ENCODE assay signal across 12 mouse cellular contexts in the genomic region with DNA sequence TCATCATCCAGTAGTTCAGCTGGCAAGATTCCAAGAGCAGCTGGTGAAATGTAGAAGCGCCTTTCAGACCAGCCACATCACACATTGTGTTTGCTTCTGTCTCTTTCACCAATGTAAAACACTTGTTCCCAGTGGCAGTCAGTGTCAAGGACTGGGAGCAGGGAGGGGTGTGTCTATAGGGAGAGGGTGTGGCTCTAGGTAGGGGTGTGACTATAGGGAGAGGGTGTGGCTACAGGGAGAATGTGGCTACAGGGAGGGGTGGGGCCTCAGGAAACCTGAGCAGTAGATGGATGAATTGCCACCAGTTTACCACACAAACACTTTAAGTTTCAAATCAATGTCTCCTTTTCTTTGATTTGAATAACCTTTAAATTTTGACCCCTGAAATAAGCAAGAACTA.
"Had no signal": no experiment of that assay in that cellular context is flagged by ENCODE, and none has a peak within 500 bp of the region (broad histone marks: within the 10 kb centered on the region; RNA-seq: fewer than 3 reads in every experiment).

No protein-coding gene starts in this region.

- H3K9ac ChIP-seq: limb, embryonic 12.5 days; liver, embryonic 13.5 days; liver, postnatal 0 days had no signal

- H3K27ac ChIP-seq: kidney, postnatal 0 days; limb, embryonic 12.5 days; liver, embryonic 13.5 days; macrophage had no signal

- H3K4me2 ChIP-seq: limb, embryonic 12.5 days; liver, embryonic 13.5 days; midbrain, embryonic 11.5 days had no signal

- DNase-seq: kidney, adult 8-10 months; layer of hippocampus, adult 9-11 months; liver; liver, embryonic 13.5 days; liver, postnatal 0 days; thymus, postnatal 36 days had no signal

- ATAC-seq: intestine, embryonic 16.5 days; liver, postnatal 0 days had no signal

- H3K4me3 ChIP-seq: limb, embryonic 12.5 days; liver, embryonic 13.5 days; megakaryocyte, embryonic 14.5 days had no signal

- H3K9me3 ChIP-seq: limb, embryonic 12.5 days had no signal

- H3K36me3 ChIP-seq: limb, embryonic 12.5 days; liver, embryonic 13.5 days had no signal

- H3K4me1 ChIP-seq: limb, embryonic 12.5 days; liver, embryonic 13.5 days; megakaryocyte, embryonic 14.5 days had no signal

- H3K27me3 ChIP-seq: limb, embryonic 12.5 days; liver, embryonic 13.5 days; megakaryocyte, embryonic 14.5 days had no signal
